Mouse (Mus musculus) bone marrow, adult 2 months (tissue): ENCODE data around the gene Klhl20. TPM values are rescaled to one million over a fixed set of nuclear protein-coding genes. Genes with fewer than 3 reads are reported as not detected.

ENCODE experiments used
- H3K27ac ChIP-seq: fragments of 200-500 bp; 2 replicates; pipeline ENCODE4 v1.5.1; 2012; ENCODE audit warnings: low read depth, mild to moderate bottlenecking, control low read depth, inconsistent platforms, low read length; ENCODE audit not compliant: control insufficient read depth, poor library complexity, insufficient read depth
- H3K4me1 ChIP-seq: fragments of 200-500 bp; 2 replicates; pipeline ENCODE4 v1.6.1; 2011; ENCODE audit warnings: low read length; ENCODE audit not compliant: control insufficient read depth, insufficient read depth
- H3K4me3 ChIP-seq: fragments of 200-500 bp; replicated peaks from 2 replicates; pipeline ENCODE3; 2011; ENCODE audit warnings: mild to moderate bottlenecking, low read depth, low read length, control low read depth; ENCODE audit not compliant: control insufficient read depth
- CTCF ChIP-seq: fragments of 200-500 bp; IDR thresholded peaks from 2 replicates; pipeline ENCODE4 v1.5.1; 2011; ENCODE audit warnings: low read length, control low read depth; ENCODE audit not compliant: control insufficient read depth, insufficient read depth
- POLR2A ChIP-seq: fragments of 200-500 bp; IDR thresholded peaks from 2 replicates; pipeline ENCODE4 v1.6.1; 2011; ENCODE audit warnings: low read depth, mild to moderate bottlenecking, control low read depth, low read length, borderline replicate concordance; ENCODE audit not compliant: control insufficient read depth
- WGBS: fragments of 180-500 bp; shearing (Covaris S2); methylation state at CpG from one replicate; pipeline ENCODE4 v1.1.7; 2018; 5-methylcytosine and 5-hydroxymethylcytosine counted together
- polyA plus RNA-seq: library from polyadenylated mRNA; stranded (reverse); fragments of >200 nt; gene quantifications from 2 replicates; pipeline ENCODE4 v1.2.4, GENCODE M21; 2011; ENCODE audit warnings: low replicate concordance; ENCODE audit not compliant: missing spikeins, insufficient read depth, insufficient read length

Gene Klhl20
- polyA plus RNA-seq, 1 experiment = 8.9 TPM

GRCm38 (mm10) chr1:161046972-161047371 lies 84.3 kb downstream of the Klhl20 start:
- TF ChIP-seq CTCF (no peak), POLR2A (no peak)
- Histone ChIP-seq H3K4me3 (no peak overlapping the region), H3K4me1 (no peaks in the 10 kb centered on the region), H3K27ac (no peak overlapping the region)
- 73% methylated on average over 3 of the region's 3 CpGs for WGBS

- no peak overlapping the region for H3K27ac ChIP-seq
- TF ChIP-seq POLR2A (no peak), CTCF (no peak)
- peaks cover under 1% of the 10 kb centered on the region; the same call in 1 of the 2 replicates for H3K4me1 ChIP-seq
- H3K4me3 ChIP-seq = no peak overlapping the region
- WGBS = 88% methylated on average over 7 of the region's 7 CpGs
Observed at GRCm38 (mm10) chr1:161041261-161042020, 89.9 kb downstream of the Klhl20 start.

GRCm38 (mm10) chr1:161040855-161041254 lies 90.5 kb downstream of the Klhl20 start:
- Histone ChIP-seq H3K27ac (no peak overlapping the region), H3K4me1 (peaks cover 1% of the 10 kb centered on the region; the same call in 1 of the 2 replicates), H3K4me3 (no peak overlapping the region)
- TF ChIP-seq CTCF (no peak), POLR2A (no peak)

GRCm38 (mm10) chr1:161040426-161040770 lies 90.9 kb downstream of the Klhl20 start:
- Histone ChIP-seq H3K4me3 (no peak overlapping the region), H3K27ac (no peak overlapping the region), H3K4me1 (peaks cover 1% of the 10 kb centered on the region; the same call in 1 of the 2 replicates)
- 81% methylated on average over 1 of the region's 1 CpGs for WGBS
- TF ChIP-seq POLR2A (no peak), CTCF (no peak)

GRCm38 (mm10) chr1:161039741-161040425 lies 91.4 kb downstream of the Klhl20 start:
- Histone ChIP-seq H3K27ac (no peak overlapping the region), H3K4me1 (peaks cover 1% of the 10 kb centered on the region; the same call in 1 of the 2 replicates), H3K4me3 (no peak overlapping the region)
- TF ChIP-seq POLR2A = no peak
- TF ChIP-seq CTCF = no peak
- WGBS = 31% methylated on average over 3 of the region's 3 CpGs

GRCm38 (mm10) chr1:161038968-161039721 lies 92.2 kb downstream of the Klhl20 start:
- Histone ChIP-seq H3K4me1 (peaks cover 1% of the 10 kb centered on the region; the same call in 1 of the 2 replicates), H3K4me3 (no peak overlapping the region), H3K27ac (no peak overlapping the region)
- TF ChIP-seq POLR2A (no peak), CTCF (no peak)
- WGBS = 55% methylated on average over 3 of the region's 3 CpGs

Other genes with a start within 250 kb of the Klhl20 start
- 8.8 and 9.1 TPM in 2 replicates for gene Rc3h1, start 225.1 kb downstream of the Klhl20 start, polyA plus RNA-seq
- 2.6 and 14.1 TPM in 2 replicates for gene Serpinc1, start 152.9 kb downstream of the Klhl20 start, polyA plus RNA-seq
- 1.5 and 3.6 TPM in 2 replicates for gene Zbtb37, start 96.7 kb downstream of the Klhl20 start, polyA plus RNA-seq
- 4.7 and 15.1 TPM in 2 replicates for gene Dars2, start 60.9 kb downstream of the Klhl20 start, polyA plus RNA-seq
- gene Cenpl, start 60.8 kb downstream of the Klhl20 start, polyA plus RNA-seq = 24.1 and 34.7 TPM in 2 replicates
- gene Ankrd45, start 11.2 kb upstream of the Klhl20 start, polyA plus RNA-seq = 1.5 TPM in 1 of 2 replicates, not detected in the other
- 1.0 and 4.3 TPM in 2 replicates for gene Tex50, start 27.8 kb upstream of the Klhl20 start, polyA plus RNA-seq
- gene Prdx6, start 119.7 kb upstream of the Klhl20 start, polyA plus RNA-seq = 80.0 and 110 TPM in 2 replicates